Mouse (Mus musculus): Measurements from ENCODE around the gene Mtfr1l.

DNA sequence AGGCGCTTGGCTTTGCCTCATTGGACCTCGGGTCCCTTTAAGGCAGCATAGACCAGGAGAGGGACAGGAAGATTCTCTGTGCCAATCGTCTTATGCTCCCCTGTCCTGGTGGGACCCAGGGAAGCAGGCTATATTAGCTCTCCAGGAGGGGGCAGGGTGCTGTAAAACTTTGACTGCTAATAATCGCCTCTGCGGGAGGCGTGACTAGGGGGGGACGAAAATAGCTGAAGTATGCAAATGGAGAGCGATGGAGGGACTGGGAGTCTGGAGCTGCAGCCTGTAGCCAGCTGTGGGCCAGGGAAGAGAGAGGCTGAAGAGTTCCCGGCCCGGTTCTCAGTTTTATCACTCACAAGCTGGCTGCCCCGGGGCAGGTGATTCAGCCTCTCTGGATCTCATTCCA is 44.0 kb upstream of the Mtfr1l start:
- TF ChIP-seq CTCF (IDR thresholded peaks at IDR 0.05; ENCODE audit: extremely low read depth, insufficient read depth, insufficient read length, insufficient replicate concordance) (no peak), POLR2A (IDR thresholded peaks at IDR 0.05; ENCODE audit: low read depth, low read length) (no peak)
